Mouse (Mus musculus) liver, embryonic 13.5 days (tissue): ENCODE data around the gene Srpk2. TPM values are rescaled to one million over a fixed set of nuclear protein-coding genes. Genes with fewer than 3 reads are reported as not detected.

Experiments
- ATAC-seq: fragments of 200-750 bp; cut with Nextera tagmentation; 2 replicates; pipeline ENCODE4 v1.8.0; 2017; ENCODE audit warnings: low read depth, mild to moderate bottlenecking, moderate number of reproducible peaks, moderate library complexity
- DNase-seq: peaks from one replicate; pipeline ENCODE4 v3.0.0; 2022
- H3K27ac ChIP-seq: fragments of 300-500 bp; sonication (generic); 2 replicates; pipeline ENCODE4 v1.5.1; 2015; ENCODE audit warnings: moderate library complexity, mild to moderate bottlenecking, inconsistent platforms
- H3K27me3 ChIP-seq: fragments of 300-500 bp; sonication (generic); 2 replicates; pipeline ENCODE4 v1.6.1; 2015; ENCODE audit warnings: mild to moderate bottlenecking, inconsistent platforms
- H3K36me3 ChIP-seq: fragments of 300-500 bp; sonication (generic); 2 replicates; pipeline ENCODE4 v1.6.1; 2015; ENCODE audit warnings: mild to moderate bottlenecking, inconsistent platforms
- H3K4me1 ChIP-seq: fragments of 300-500 bp; sonication (generic); replicated peaks from 2 replicates; pipeline ENCODE4 v1.6.1; 2015; ENCODE audit warnings: inconsistent platforms
- H3K4me2 ChIP-seq: fragments of 300-500 bp; sonication (generic); 2 replicates; pipeline ENCODE4 v1.6.1; 2015; ENCODE audit warnings: inconsistent platforms, mild to moderate bottlenecking, moderate library complexity
- H3K4me3 ChIP-seq: fragments of 300-500 bp; sonication (generic); replicated peaks from 2 replicates; pipeline ENCODE4 v1.5.1; 2015; ENCODE audit warnings: mild to moderate bottlenecking, inconsistent platforms
- H3K9ac ChIP-seq: fragments of 300-500 bp; sonication (generic); 2 replicates; pipeline ENCODE4 v1.6.1; 2015; ENCODE audit warnings: mild to moderate bottlenecking, inconsistent platforms
- H3K9me3 ChIP-seq: fragments of 300-500 bp; sonication (generic); replicated peaks from 2 replicates; pipeline ENCODE4 v1.6.1; 2016; ENCODE audit warnings: inconsistent platforms
- WGBS: fragments of 180-500 bp; shearing (Covaris S2); methylation state at CpG from one replicate; pipeline ENCODE4 v1.1.7; 2015; ENCODE audit not compliant: insufficient replicate concordance; 5-methylcytosine and 5-hydroxymethylcytosine counted together
- polyA plus RNA-seq: library from polyadenylated mRNA; unstranded; fragments of >200 nt; fragmentation: Nextera tagmentation; extraction: Ambion mirVana; gene quantifications from 2 replicates; pipeline ENCODE4 v1.2.1, GENCODE M21; 2015

Srpk2 gene
- polyA plus RNA-seq, 1 experiment from 2014 or later: 7.8 TPM

GRCm38 (mm10) chr5:23638023-23638422, 46.4 kb downstream of the Srpk2 start:
- DNase-seq (no peak), ATAC-seq (no peak)
- H3K36me3 ChIP-seq: no peaks in the 10 kb centered on the region
- H3K9ac ChIP-seq: no peak overlapping the region
- H3K9me3 ChIP-seq: no peaks in the 10 kb centered on the region
- H3K4me3 ChIP-seq: no peak overlapping the region
- 0 out of 2 replicates have a peak, but pooled peaks cover 2% of the 10 kb centered on the region for H3K4me1 ChIP-seq
- 39% methylated on average over 4 of the region's 4 CpGs for WGBS
- no peaks in the 10 kb centered on the region for H3K27me3 ChIP-seq
- H3K4me2 ChIP-seq: no peak overlapping the region
- H3K27ac ChIP-seq: no peak overlapping the region

GRCm38 (mm10) chr5:23637337-23637736, 47.1 kb downstream of the Srpk2 start:
- no peak for DNase-seq
- WGBS: 20% methylated on average over 8 of the region's 8 CpGs
- Histone ChIP-seq H3K4me1 (0 out of 2 replicates have a peak, but pooled peaks cover 2% of the 10 kb centered on the region), H3K36me3 (no peaks in the 10 kb centered on the region), H3K27ac (no peak overlapping the region), H3K4me3 (no peak overlapping the region), H3K27me3 (no peaks in the 10 kb centered on the region), H3K4me2 (no peak overlapping the region), H3K9me3 (no peaks in the 10 kb centered on the region), H3K9ac (no peak overlapping the region)
- no peak for ATAC-seq

GRCm38 (mm10) chr5:23631490-23631889, 52.9 kb downstream of the Srpk2 start:
- no peak overlapping the region for H3K27ac ChIP-seq
- no peaks in the 10 kb centered on the region for H3K4me1 ChIP-seq
- H3K27me3 ChIP-seq: no peaks in the 10 kb centered on the region
- no peaks in the 10 kb centered on the region for H3K36me3 ChIP-seq
- no peak overlapping the region for H3K9ac ChIP-seq
- no peak for DNase-seq
- no peak overlapping the region for H3K4me2 ChIP-seq
- WGBS: 18% methylated on average over 1 of the region's 1 CpGs
- H3K4me3 ChIP-seq: no peak overlapping the region
- no peaks in the 10 kb centered on the region for H3K9me3 ChIP-seq
- no peak for ATAC-seq

- H3K9me3 ChIP-seq: no peaks in the 10 kb centered on the region
- DNase-seq: no peak
- H3K9ac ChIP-seq: no peak overlapping the region
- no peak for ATAC-seq
- no peaks in the 10 kb centered on the region for H3K27me3 ChIP-seq
- no peaks in the 10 kb centered on the region for H3K4me1 ChIP-seq
- H3K36me3 ChIP-seq: no peaks in the 10 kb centered on the region
- no peak overlapping the region for H3K27ac ChIP-seq
- no peak overlapping the region for H3K4me2 ChIP-seq
- no peak overlapping the region for H3K4me3 ChIP-seq
- 72% methylated on average over 5 of the region's 5 CpGs for WGBS
Measured at GRCm38 (mm10) chr5:23627221-23627620, 57.2 kb downstream of the Srpk2 start.

GRCm38 (mm10) chr5:23626173-23626572, 58.2 kb downstream of the Srpk2 start:
- Histone ChIP-seq H3K4me3 (no peak overlapping the region), H3K4me2 (no peak overlapping the region), H3K9ac (no peak overlapping the region), H3K4me1 (no peaks in the 10 kb centered on the region), H3K27me3 (no peaks in the 10 kb centered on the region), H3K27ac (no peak overlapping the region), H3K36me3 (no peaks in the 10 kb centered on the region), H3K9me3 (no peaks in the 10 kb centered on the region)
- ATAC-seq (no peak), DNase-seq (no peak)
- WGBS: 52% methylated on average over 2 of the region's 2 CpGs

DNA sequence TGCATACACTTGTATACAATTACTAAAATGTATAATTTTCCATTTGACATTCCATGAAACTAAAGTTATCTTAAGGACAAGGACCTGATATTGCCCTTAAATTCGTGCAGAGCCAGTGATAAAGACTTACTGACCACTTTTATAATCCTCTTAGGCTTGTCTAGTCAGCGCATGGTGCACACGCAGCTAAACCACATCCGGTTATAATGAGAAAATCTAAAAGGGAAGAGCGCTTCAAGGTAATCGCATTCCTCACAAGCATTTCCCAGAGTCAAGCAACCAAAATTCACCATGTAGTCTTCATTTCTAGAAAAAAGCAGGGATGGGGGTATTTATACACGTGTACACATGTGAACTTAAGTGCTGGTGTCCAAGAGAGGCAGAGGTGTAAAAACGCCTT, 63.8 kb downstream of the Srpk2 start:
- ATAC-seq (no peak), DNase-seq (no peak)
- no peak overlapping the region for H3K9ac ChIP-seq
- H3K9me3 ChIP-seq: no peaks in the 10 kb centered on the region
- H3K27me3 ChIP-seq: no peaks in the 10 kb centered on the region
- H3K4me3 ChIP-seq: no peak overlapping the region
- WGBS: 53% methylated on average over 8 of the region's 8 CpGs
- no peaks in the 10 kb centered on the region for H3K36me3 ChIP-seq
- H3K27ac ChIP-seq: no peak overlapping the region
- H3K4me1 ChIP-seq: peaks cover 2% of the 10 kb centered on the region; the same call in 1 of the 2 replicates
- no peak overlapping the region for H3K4me2 ChIP-seq

GRCm38 (mm10) chr5:23618656-23619055, 65.8 kb downstream of the Srpk2 start:
- Histone ChIP-seq H3K4me3 (no peak overlapping the region), H3K9me3 (no peaks in the 10 kb centered on the region), H3K9ac (no peak overlapping the region), H3K4me2 (no peak overlapping the region), H3K27ac (no peak overlapping the region), H3K36me3 (no peaks in the 10 kb centered on the region), H3K4me1 (peaks cover 2% of the 10 kb centered on the region; the same call in 1 of the 2 replicates), H3K27me3 (no peaks in the 10 kb centered on the region)
- ATAC-seq (no peak), DNase-seq (no peak)
- 77% methylated on average over 7 of the region's 7 CpGs for WGBS

DNA sequence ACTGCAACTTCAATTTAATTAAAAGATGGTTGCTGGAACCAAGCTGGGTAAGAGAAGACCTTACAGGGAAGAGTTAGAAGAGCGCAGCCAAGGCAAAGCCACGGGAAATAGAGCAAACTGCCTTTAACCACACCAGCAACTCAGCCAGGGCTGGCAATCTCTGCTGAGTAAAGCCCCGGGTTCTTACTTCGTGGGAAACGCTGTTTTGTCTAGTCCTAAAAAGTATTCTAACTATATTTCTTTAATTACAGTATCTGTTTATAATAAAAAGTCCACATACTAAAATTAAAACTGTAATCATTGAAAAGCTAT, 67.4 kb downstream of the Srpk2 start:
- H3K36me3 ChIP-seq: no peaks in the 10 kb centered on the region
- whole genome bisulfite sequencing: 7% methylated on average over 5 of the region's 5 CpGs
- ATAC-seq (peak; percentile 32; the same call in 1 of the 2 replicates), DNase-seq (peak; percentile 27)
- H3K4me3 ChIP-seq: peak overlapping the region; percentile 52
- peak overlapping the region; percentile 61 for H3K9ac ChIP-seq
- H3K4me2 ChIP-seq: peak overlapping the region; percentile 60
- peak overlapping the region; percentile 58 for H3K27ac ChIP-seq
- peaks cover 2% of the 10 kb centered on the region; the same call in 1 of the 2 replicates for H3K4me1 ChIP-seq
- no peaks in the 10 kb centered on the region for H3K9me3 ChIP-seq
- no peaks in the 10 kb centered on the region for H3K27me3 ChIP-seq

GRCm38 (mm10) chr5:23616270-23617103, 67.9 kb downstream of the Srpk2 start:
- ATAC-seq (peak; percentile 89), DNase-seq (peak; percentile 24)
- peak overlapping the region; percentile 70 for H3K4me2 ChIP-seq
- H3K9ac ChIP-seq: peak overlapping the region; percentile 65
- WGBS: 7% methylated on average over 11 of the region's 11 CpGs
- H3K4me1 ChIP-seq: peaks cover 2% of the 10 kb centered on the region; the same call in 1 of the 2 replicates
- no peaks in the 10 kb centered on the region for H3K27me3 ChIP-seq
- H3K36me3 ChIP-seq: no peaks in the 10 kb centered on the region
- no peaks in the 10 kb centered on the region for H3K9me3 ChIP-seq
- H3K27ac ChIP-seq: peak overlapping the region; percentile 75
- peak overlapping the region; percentile 57 for H3K4me3 ChIP-seq

GRCm38 (mm10) chr5:23615586-23616269, 68.7 kb downstream of the Srpk2 start:
- Histone ChIP-seq H3K9ac (peak overlapping the region; percentile 65), H3K4me2 (peak overlapping the region; percentile 70), H3K27ac (peak overlapping the region; percentile 75), H3K27me3 (no peaks in the 10 kb centered on the region), H3K4me3 (peak overlapping the region; percentile 57), H3K9me3 (no peaks in the 10 kb centered on the region), H3K36me3 (no peaks in the 10 kb centered on the region), H3K4me1 (peaks cover 2% of the 10 kb centered on the region; the same call in 1 of the 2 replicates)
- ATAC-seq (peak; percentile 61), DNase-seq (no peak)
- WGBS: 18% methylated on average over 5 of the region's 5 CpGs

- 77% methylated on average over 3 of the region's 3 CpGs for WGBS
- DNase-seq: no peak
- peaks cover 2% of the 10 kb centered on the region; the same call in 1 of the 2 replicates for H3K4me1 ChIP-seq
Measured at GRCm38 (mm10) chr5:23612856-23613255, 71.6 kb downstream of the Srpk2 start.

More at GRCm38 (mm10) chr5:23612856-23613255, 71.6 kb downstream of the Srpk2 start:
- no peak for ATAC-seq
- Histone ChIP-seq H3K9me3 (no peaks in the 10 kb centered on the region), H3K36me3 (no peaks in the 10 kb centered on the region), H3K9ac (no peak overlapping the region), H3K27ac (no peak overlapping the region), H3K27me3 (no peaks in the 10 kb centered on the region), H3K4me2 (no peak overlapping the region), H3K4me3 (no peak overlapping the region)
